8 mouse cellular contexts compared by ENCODE assay signal in the genomic region with DNA sequence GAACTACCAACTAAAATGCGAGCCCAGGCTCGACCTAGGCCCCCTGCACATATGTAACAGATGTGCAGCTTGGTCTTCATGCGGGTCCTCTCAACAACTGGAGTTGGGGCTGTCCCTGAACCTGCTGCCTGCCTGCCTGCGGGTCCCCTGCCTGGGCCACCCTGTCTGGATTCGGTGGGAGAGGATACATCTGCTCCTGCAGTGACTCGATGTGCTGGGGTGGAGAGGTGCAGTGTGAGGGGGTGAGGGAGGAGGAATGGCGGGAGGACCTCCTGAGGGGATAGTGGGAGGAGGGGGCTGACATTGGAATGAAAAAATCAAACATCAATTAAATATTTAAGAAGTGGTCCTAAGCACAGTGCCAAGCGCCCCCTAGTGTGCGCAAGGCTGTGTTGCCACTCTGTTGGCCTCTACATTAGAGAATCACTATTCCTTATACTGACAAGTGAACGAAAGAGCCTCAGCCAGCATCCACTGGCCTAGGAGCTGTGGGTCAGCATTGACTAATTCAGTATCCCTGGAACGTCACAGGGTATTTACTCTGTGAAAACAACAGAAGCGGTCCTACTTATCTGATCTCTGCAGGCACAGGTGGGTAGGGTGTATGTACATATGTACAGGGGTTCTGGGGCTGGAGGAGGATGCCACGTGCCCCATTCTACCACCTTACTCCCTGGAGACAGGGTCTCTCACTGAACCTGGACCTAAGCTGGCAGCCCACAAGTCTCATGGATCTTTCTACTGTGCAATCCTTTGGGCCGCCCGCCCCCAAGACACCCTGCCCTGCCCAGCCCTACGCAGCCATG. TPM values are rescaled to one million over a fixed set of nuclear protein-coding genes. Genes with fewer than 3 reads are reported as not detected.
A peak's percentile ranks its signal among the peaks of the same experiment; 100 is the strongest.
DNase-seq lines count a peak whose midpoint lies in the region; ATAC-seq and TF ChIP-seq lines count a peak whose summit lies in the region.

No protein-coding gene starts in this region.

- no peak for TF ChIP-seq POLR2A in testis, adult 2 months (IDR thresholded peaks at IDR 0.05; ENCODE audit: control insufficient read depth, low read depth, low read length)

- no peaks in the 10 kb centered on the region; the same call in 1 of the 2 replicates for H3K36me3 ChIP-seq in testis, adult 2 months (ENCODE audit: control insufficient read depth, insufficient read depth, low read length)
- H3K36me3 ChIP-seq in embryonic facial prominence, embryonic 14.5 days (ENCODE audit: control insufficient read depth, insufficient read depth, low read length) = peaks cover 53% of the 10 kb centered on the region
- H3K36me3 ChIP-seq in kidney, postnatal 0 days (ENCODE audit: insufficient read depth, low read length) = peaks cover 34% of the 10 kb centered on the region; the same call in 1 of the 2 replicates
- peaks cover 24% of the 10 kb centered on the region for H3K36me3 ChIP-seq in midbrain, embryonic 16.5 days (ENCODE audit: control insufficient read depth, insufficient read depth, low read length)

- H3K27me3 ChIP-seq in testis, adult 2 months (ENCODE audit: control insufficient read depth, insufficient read depth, low read length) = no peaks in the 10 kb centered on the region
- H3K27me3 ChIP-seq in embryonic facial prominence, embryonic 14.5 days (replicated peaks; ENCODE audit: control insufficient read depth, insufficient read depth, low read length) = no peaks in the 10 kb centered on the region
- no peaks in the 10 kb centered on the region for H3K27me3 ChIP-seq in kidney, postnatal 0 days (ENCODE audit: insufficient read depth, low read length)
- H3K27me3 ChIP-seq in midbrain, embryonic 16.5 days (ENCODE audit: control insufficient read depth, insufficient read depth, low read depth, low read length) = no peaks in the 10 kb centered on the region

- no peak overlapping the region for H3K27ac ChIP-seq in testis, adult 2 months (ENCODE audit: control insufficient read depth, insufficient read depth, low read depth, low read length)
- H3K27ac ChIP-seq in embryonic facial prominence, embryonic 14.5 days (replicated peaks; ENCODE audit: low read depth, low read length) = no peak overlapping the region
- no peak overlapping the region for H3K27ac ChIP-seq in kidney, postnatal 0 days
- H3K27ac ChIP-seq in midbrain, embryonic 16.5 days (ENCODE audit: low read length) = no peak overlapping the region

- no peaks in the 10 kb centered on the region for H3K9me3 ChIP-seq in embryonic facial prominence, embryonic 14.5 days (ENCODE audit: control insufficient read depth, low read length)
- H3K9me3 ChIP-seq in kidney, postnatal 0 days (replicated peaks; ENCODE audit: low read length) = no peaks in the 10 kb centered on the region
- no peaks in the 10 kb centered on the region for H3K9me3 ChIP-seq in midbrain, embryonic 16.5 days (replicated peaks; ENCODE audit: control insufficient read depth, low read length, poor library complexity, severe bottlenecking)

- ATAC-seq in embryonic facial prominence, embryonic 14.5 days (ENCODE audit: low read depth) = peak; percentile 56; the same call in 1 of the 2 replicates
- no peak for ATAC-seq in kidney, postnatal 0 days (replicated peaks; ENCODE audit: low FRiP score, low read depth)
- peak; percentile 57; the same call in 1 of the 2 replicates for ATAC-seq in midbrain, embryonic 16.5 days

- H3K4me1 ChIP-seq in testis, adult 2 months (ENCODE audit: control insufficient read depth, insufficient read depth, low read length) = no peaks in the 10 kb centered on the region
- no peaks in the 10 kb centered on the region for H3K4me1 ChIP-seq in embryonic facial prominence, embryonic 14.5 days (ENCODE audit: control insufficient read depth, insufficient read depth, low read length)
- no peaks in the 10 kb centered on the region for H3K4me1 ChIP-seq in kidney, postnatal 0 days (replicated peaks; ENCODE audit: insufficient read depth, low read length)
- H3K4me1 ChIP-seq in midbrain, embryonic 16.5 days (ENCODE audit: control insufficient read depth, insufficient read depth, low read length) = no peaks in the 10 kb centered on the region

- 57% methylated on average over 16 of the region's 16 CpGs for WGBS in embryonic facial prominence, embryonic 14.5 days
- WGBS in kidney, postnatal 0 days = 62% methylated on average over 16 of the region's 16 CpGs
- WGBS in midbrain, embryonic 16.5 days = 58% methylated on average over 16 of the region's 16 CpGs

- H3K4me2 ChIP-seq in embryonic facial prominence, embryonic 14.5 days (ENCODE audit: low read depth, low read length) = no peak overlapping the region
- no peak overlapping the region for H3K4me2 ChIP-seq in kidney, postnatal 0 days (ENCODE audit: low read length)
- H3K4me2 ChIP-seq in midbrain, embryonic 16.5 days (ENCODE audit: low read length) = no peak overlapping the region

- peak; percentile 59; the same call in 1 of the 2 replicates for TF ChIP-seq CTCF in testis, adult 2 months (IDR thresholded peaks at IDR 0.05; ENCODE audit: control insufficient read depth, insufficient read depth, insufficient replicate concordance, low read depth, low read length)
- TF ChIP-seq CTCF in kidney, postnatal 0 days (IDR thresholded peaks at IDR 0.05; ENCODE audit: low read depth) = peak; percentile 77

- H3K9ac ChIP-seq in embryonic facial prominence, embryonic 14.5 days (ENCODE audit: low read depth, low read length) = no peak overlapping the region
- H3K9ac ChIP-seq in kidney, postnatal 0 days (ENCODE audit: low read depth, low read length) = no peak overlapping the region
- no peak overlapping the region for H3K9ac ChIP-seq in midbrain, embryonic 16.5 days (ENCODE audit: low read depth, low read length)

- DNase-seq in embryo, embryonic 10 days (ENCODE audit: low spot score) = peak; percentile 70
- no peak for DNase-seq in embryo, embryonic 9.5 days (ENCODE audit: extremely low spot score)
- no peak for DNase-seq in testis, postnatal 14 days (ENCODE audit: low spot score)
- peak; percentile 62 for DNase-seq in embryonic facial prominence, embryonic 14.5 days (ENCODE audit: low spot score)
- peak; percentile 72 for DNase-seq in kidney, postnatal 0 days (ENCODE audit: low spot score)
- DNase-seq in yolk sac, embryonic 10.5 days (ENCODE audit: low spot score) = no peak

- no peak overlapping the region for H3K4me3 ChIP-seq in testis, adult 2 months (ENCODE audit: control insufficient read depth, low read depth, low read length)
- H3K4me3 ChIP-seq in embryonic facial prominence, embryonic 14.5 days (ENCODE audit: low read depth, low read length) = no peak overlapping the region
- H3K4me3 ChIP-seq in kidney, postnatal 0 days (replicated peaks; ENCODE audit: low read depth, low read length) = no peak overlapping the region
- no peak overlapping the region for H3K4me3 ChIP-seq in midbrain, embryonic 16.5 days (ENCODE audit: low read depth, low read length)

RNA-seq across cellular contexts. Expression of gene Iqce, which starts 17.6 kb away (rescaled TPM):
- polyA plus RNA-seq in testis, adult 2 months (2012; rRNA removed) = 126 and 134 TPM in 2 replicates
- polyA plus RNA-seq in embryonic facial prominence, embryonic 14.5 days (2014; fragmentation: Nextera tagmentation; extraction: Ambion mirVana) = 17.2 and 25.1 TPM in 2 replicates
- 18.7 and 19.7 TPM in 2 replicates for polyA plus RNA-seq in kidney, postnatal 0 days (2015; fragmentation: Nextera tagmentation; extraction: Ambion mirVana)
- polyA plus RNA-seq in midbrain, embryonic 16.5 days (2015; fragmentation: Nextera tagmentation; extraction: Ambion mirVana) = 30.5 and 31.5 TPM in 2 replicates

RNA-seq across cellular contexts. Expression of gene Brat1, which starts 20.3 kb away (rescaled TPM):
- 22.5 and 23.3 TPM in 2 replicates for polyA plus RNA-seq in testis, adult 2 months (2012; rRNA removed)
- polyA plus RNA-seq in embryonic facial prominence, embryonic 14.5 days (2014; fragmentation: Nextera tagmentation; extraction: Ambion mirVana) = 17.8 and 21.7 TPM in 2 replicates
- 16.7 and 18.3 TPM in 2 replicates for polyA plus RNA-seq in kidney, postnatal 0 days (2015; fragmentation: Nextera tagmentation; extraction: Ambion mirVana)
- 21.8 and 24.8 TPM in 2 replicates for polyA plus RNA-seq in midbrain, embryonic 16.5 days (2015; fragmentation: Nextera tagmentation; extraction: Ambion mirVana)

RNA-seq across cellular contexts. Expression of gene Ttyh3, which starts 35.7 kb away (rescaled TPM):
- polyA plus RNA-seq in testis, adult 2 months (2012; rRNA removed) = 16.2 and 18.3 TPM in 2 replicates
- polyA plus RNA-seq in embryonic facial prominence, embryonic 14.5 days (2014; fragmentation: Nextera tagmentation; extraction: Ambion mirVana) = 47.5 and 50.5 TPM in 2 replicates
- polyA plus RNA-seq in kidney, postnatal 0 days (2015; fragmentation: Nextera tagmentation; extraction: Ambion mirVana) = 21.7 and 25.3 TPM in 2 replicates
- 56.0 and 61.5 TPM in 2 replicates for polyA plus RNA-seq in midbrain, embryonic 16.5 days (2015; fragmentation: Nextera tagmentation; extraction: Ambion mirVana)

RNA-seq across cellular contexts. Expression of gene Amz1, which starts 39.4 kb away (rescaled TPM):
- 0.14 and 0.28 TPM in 2 replicates for polyA plus RNA-seq in testis, adult 2 months (2012; rRNA removed)
- polyA plus RNA-seq in embryonic facial prominence, embryonic 14.5 days (2014; fragmentation: Nextera tagmentation; extraction: Ambion mirVana) = 0.54 and 0.87 TPM in 2 replicates
- polyA plus RNA-seq in kidney, postnatal 0 days (2015; fragmentation: Nextera tagmentation; extraction: Ambion mirVana) = 1.8 and 2.0 TPM in 2 replicates
- polyA plus RNA-seq in midbrain, embryonic 16.5 days (2015; fragmentation: Nextera tagmentation; extraction: Ambion mirVana) = 5.7 and 11.6 TPM in 2 replicates

Comparison
In these comparisons a context has a peak if more than half of its experiments do, and no peak if none do; other contexts are left out.
1. DNase-seq: peak in embryo, embryonic 10 days (single experiment), embryonic facial prominence, embryonic 14.5 days (single experiment) and kidney, postnatal 0 days (single experiment); none in embryo, embryonic 9.5 days (single experiment), testis, postnatal 14 days (single experiment) and yolk sac, embryonic 10.5 days (single experiment).